Mouse (Mus musculus) liver, embryonic 11.5 days (tissue): ENCODE measurements around the gene Rad51b. TPM values are rescaled to one million over a fixed set of nuclear protein-coding genes. Genes with fewer than 3 reads are reported as not detected.

ENCODE experiments used
- ATAC-seq: fragments of 200-750 bp; cut with Nextera tagmentation; replicated peaks from 2 replicates; pipeline ENCODE4 v1.8.0; 2017; ENCODE audit warnings: moderate number of reproducible peaks, mild to moderate bottlenecking, moderate TSS enrichment, moderate library complexity; ENCODE audit not compliant: low FRiP score
- DNase-seq: peaks from one replicate; pipeline ENCODE4 v3.0.0-alpha.2; 2017; ENCODE audit warnings: low spot score
- H3K27ac ChIP-seq: fragments of 300-500 bp; sonication (generic); 2 replicates; pipeline ENCODE4 v1.5.1; 2014; ENCODE audit warnings: mild to moderate bottlenecking, low read depth, low read length, control low read depth
- H3K27me3 ChIP-seq: fragments of 300-500 bp; sonication (generic); replicated peaks from 2 replicates; pipeline ENCODE4 v1.6.1; 2014; ENCODE audit warnings: low read length, mixed read lengths; ENCODE audit not compliant: control insufficient read depth, insufficient read depth
- H3K36me3 ChIP-seq: fragments of 300-500 bp; sonication (generic); 2 replicates; pipeline ENCODE4 v1.6.1; 2014; ENCODE audit warnings: mild to moderate bottlenecking, low read length, moderate library complexity, mixed read lengths; ENCODE audit not compliant: control insufficient read depth, insufficient read depth
- H3K4me1 ChIP-seq: fragments of 300-500 bp; sonication (generic); replicated peaks from 2 replicates; pipeline ENCODE4 v1.6.1; 2014; ENCODE audit warnings: low read length, mixed read lengths; ENCODE audit not compliant: control insufficient read depth, insufficient read depth
- H3K4me2 ChIP-seq: fragments of 300-500 bp; sonication (generic); 2 replicates; pipeline ENCODE4 v1.6.1; 2014; ENCODE audit warnings: mild to moderate bottlenecking, control low read depth, moderate library complexity
- H3K4me3 ChIP-seq: fragments of 300-500 bp; sonication (generic); 2 replicates; pipeline ENCODE4 v1.5.1; 2014; ENCODE audit warnings: low read depth, low read length, control low read depth
- H3K9ac ChIP-seq: fragments of 300-500 bp; sonication (generic); 2 replicates; pipeline ENCODE4 v1.6.1; 2014; ENCODE audit warnings: low read depth, low read length, control low read depth
- H3K9me3 ChIP-seq: fragments of 300-500 bp; sonication (generic); 2 replicates; pipeline ENCODE4 v1.6.1; 2016; ENCODE audit warnings: low read length, inconsistent platforms, mixed read lengths; ENCODE audit not compliant: control insufficient read depth
- WGBS: fragments of 180-500 bp; shearing (Covaris S2); extraction: QIAGEN DNeasy Blood & Tissue Kit; methylation state at CpG from one replicate; pipeline ENCODE4 v1.1.7; 2014; 5-methylcytosine and 5-hydroxymethylcytosine counted together
- polyA plus RNA-seq: library from polyadenylated mRNA; unstranded; fragments of >200 nt; fragmentation: Nextera tagmentation; extraction: Ambion mirVana; gene quantifications from 2 replicates; pipeline ENCODE4 v1.2.1, GENCODE M21; 2014

Rad51b gene
- polyA plus RNA-seq, 1 experiment from 2014 or later = 8.3 TPM

- 65% methylated on average over 6 of the region's 6 CpGs for WGBS
- no peak for ATAC-seq
- H3K9ac ChIP-seq = no peak overlapping the region; the same call in 1 of the 2 replicates
- H3K4me1 ChIP-seq = peaks cover 38% of the 10 kb centered on the region
- DNase-seq = no peak
- H3K4me2 ChIP-seq = no peak overlapping the region
- H3K27me3 ChIP-seq = no peaks in the 10 kb centered on the region
- H3K9me3 ChIP-seq = no peaks in the 10 kb centered on the region
- peak overlapping the region; percentile 92 for H3K27ac ChIP-seq
- no peaks in the 10 kb centered on the region for H3K36me3 ChIP-seq
- no peak overlapping the region for H3K4me3 ChIP-seq
Measured at GRCm38 (mm10) chr12:79610511-79611103, 313.5 kb downstream of the Rad51b start.

- 42% methylated on average over 2 of the region's 2 CpGs for WGBS
Measured at GRCm38 (mm10) chr12:79611665-79612064, 314.6 kb downstream of the Rad51b start.

GRCm38 (mm10) chr12:79612334-79613060 is 315.4 kb downstream of the Rad51b start:
- WGBS = 28% methylated on average over 14 of the region's 14 CpGs
- Histone ChIP-seq H3K36me3 (no peaks in the 10 kb centered on the region), H3K27ac (peak overlapping the region; percentile 92), H3K27me3 (no peaks in the 10 kb centered on the region), H3K4me3 (peak overlapping the region; percentile 20; the same call in 1 of the 2 replicates), H3K9me3 (no peaks in the 10 kb centered on the region), H3K4me2 (peak overlapping the region; percentile 49), H3K4me1 (peaks cover 38% of the 10 kb centered on the region), H3K9ac (peak overlapping the region; percentile 59)
- DNase-seq (peak; percentile 77), ATAC-seq (peak; percentile 93)

More at GRCm38 (mm10) chr12:79611665-79612064, 314.6 kb downstream of the Rad51b start:
- peak; percentile 65 for ATAC-seq
- Histone ChIP-seq H3K9ac (0 out of 2 replicates have a peak overlapping the region, but pooled peaks have one; percentile 59), H3K36me3 (no peaks in the 10 kb centered on the region), H3K9me3 (no peaks in the 10 kb centered on the region), H3K4me3 (no peak overlapping the region), H3K27me3 (no peaks in the 10 kb centered on the region), H3K4me2 (peak overlapping the region; percentile 49), H3K27ac (peak overlapping the region; percentile 92), H3K4me1 (peaks cover 38% of the 10 kb centered on the region)
- no peak for DNase-seq

GRCm38 (mm10) chr12:79613061-79613788 is 316.1 kb downstream of the Rad51b start:
- H3K4me3 ChIP-seq = no peak overlapping the region
- no peaks in the 10 kb centered on the region for H3K27me3 ChIP-seq
- 82% methylated on average over 8 of the region's 8 CpGs for WGBS
- no peaks in the 10 kb centered on the region for H3K36me3 ChIP-seq
- peak overlapping the region; percentile 92 for H3K27ac ChIP-seq
- H3K4me1 ChIP-seq = peaks cover 38% of the 10 kb centered on the region
- ATAC-seq (no peak), DNase-seq (no peak)
- no peak overlapping the region for H3K9ac ChIP-seq
- H3K9me3 ChIP-seq = no peaks in the 10 kb centered on the region
- peak overlapping the region; percentile 10; the same call in 1 of the 2 replicates for H3K4me2 ChIP-seq

- H3K27ac ChIP-seq = no peak overlapping the region
- DNase-seq = no peak
Measured at GRCm38 (mm10) chr12:79613846-79614582, 316.9 kb downstream of the Rad51b start.

GRCm38 (mm10) chr12:79614583-79614953 is 317.5 kb downstream of the Rad51b start:
- ATAC-seq (no peak), DNase-seq (no peak)
- Histone ChIP-seq H3K27ac (no peak overlapping the region), H3K36me3 (no peaks in the 10 kb centered on the region), H3K4me3 (no peak overlapping the region), H3K9me3 (no peaks in the 10 kb centered on the region), H3K9ac (no peak overlapping the region), H3K4me1 (peaks cover 36% of the 10 kb centered on the region), H3K27me3 (no peaks in the 10 kb centered on the region), H3K4me2 (no peak overlapping the region)
- WGBS = 67% methylated on average over 2 of the region's 2 CpGs

More at GRCm38 (mm10) chr12:79613846-79614582, 316.9 kb downstream of the Rad51b start:
- Histone ChIP-seq H3K4me2 (no peak overlapping the region), H3K4me3 (no peak overlapping the region), H3K4me1 (peaks cover 36% of the 10 kb centered on the region), H3K27me3 (no peaks in the 10 kb centered on the region), H3K36me3 (no peaks in the 10 kb centered on the region), H3K9me3 (no peaks in the 10 kb centered on the region), H3K9ac (no peak overlapping the region)
- WGBS = 80% methylated on average over 9 of the region's 9 CpGs
- ATAC-seq = no peak

- H3K9me3 ChIP-seq = no peaks in the 10 kb centered on the region
- H3K4me1 ChIP-seq = peaks cover 25% of the 10 kb centered on the region
- DNase-seq (no peak), ATAC-seq (no peak)
- WGBS = 73% methylated on average over 5 of the region's 5 CpGs
- H3K4me2 ChIP-seq = no peak overlapping the region
- H3K27ac ChIP-seq = no peak overlapping the region
- no peaks in the 10 kb centered on the region for H3K27me3 ChIP-seq
- no peak overlapping the region for H3K4me3 ChIP-seq
- no peak overlapping the region for H3K9ac ChIP-seq
- H3K36me3 ChIP-seq = no peaks in the 10 kb centered on the region
Measured at GRCm38 (mm10) chr12:79615717-79616316, 318.7 kb downstream of the Rad51b start.

- H3K4me2 ChIP-seq = no peak overlapping the region
- WGBS = 83% methylated on average over 1 of the region's 1 CpGs
- no peak overlapping the region for H3K4me3 ChIP-seq
- H3K9ac ChIP-seq = no peak overlapping the region
- DNase-seq (no peak), ATAC-seq (no peak)
- H3K4me1 ChIP-seq = no peaks in the 10 kb centered on the region
- no peaks in the 10 kb centered on the region for H3K9me3 ChIP-seq
- H3K36me3 ChIP-seq = no peaks in the 10 kb centered on the region
- H3K27ac ChIP-seq = no peak overlapping the region
- H3K27me3 ChIP-seq = no peaks in the 10 kb centered on the region
Measured at GRCm38 (mm10) chr12:79619009-79619408, 321.9 kb downstream of the Rad51b start.
